Mouse (Mus musculus) liver, embryonic 13.5 days (tissue): ENCODE data around the gene Zfp119a. TPM values are rescaled to one million over a fixed set of nuclear protein-coding genes. Genes with fewer than 3 reads are reported as not detected.
"Not testable (repeated sequence)": the region's sequence is repeated elsewhere in the genome, so short reads cannot be mapped to it uniquely, and the experiment has no call there.

Source experiments
- ATAC-seq: fragments of 200-750 bp; cut with Nextera tagmentation; 2 replicates; pipeline ENCODE4 v1.8.0; 2017; ENCODE audit warnings: low read depth, mild to moderate bottlenecking, moderate number of reproducible peaks, moderate library complexity
- DNase-seq: peaks from one replicate; pipeline ENCODE4 v3.0.0; 2022
- H3K27ac ChIP-seq: fragments of 300-500 bp; sonication (generic); 2 replicates; pipeline ENCODE4 v1.5.1; 2015; ENCODE audit warnings: moderate library complexity, mild to moderate bottlenecking, inconsistent platforms
- H3K27me3 ChIP-seq: fragments of 300-500 bp; sonication (generic); 2 replicates; pipeline ENCODE4 v1.6.1; 2015; ENCODE audit warnings: mild to moderate bottlenecking, inconsistent platforms
- H3K36me3 ChIP-seq: fragments of 300-500 bp; sonication (generic); 2 replicates; pipeline ENCODE4 v1.6.1; 2015; ENCODE audit warnings: mild to moderate bottlenecking, inconsistent platforms
- H3K4me1 ChIP-seq: fragments of 300-500 bp; sonication (generic); replicated peaks from 2 replicates; pipeline ENCODE4 v1.6.1; 2015; ENCODE audit warnings: inconsistent platforms
- H3K4me2 ChIP-seq: fragments of 300-500 bp; sonication (generic); 2 replicates; pipeline ENCODE4 v1.6.1; 2015; ENCODE audit warnings: inconsistent platforms, mild to moderate bottlenecking, moderate library complexity
- H3K4me3 ChIP-seq: fragments of 300-500 bp; sonication (generic); replicated peaks from 2 replicates; pipeline ENCODE4 v1.5.1; 2015; ENCODE audit warnings: mild to moderate bottlenecking, inconsistent platforms
- H3K9ac ChIP-seq: fragments of 300-500 bp; sonication (generic); 2 replicates; pipeline ENCODE4 v1.6.1; 2015; ENCODE audit warnings: mild to moderate bottlenecking, inconsistent platforms
- H3K9me3 ChIP-seq: fragments of 300-500 bp; sonication (generic); replicated peaks from 2 replicates; pipeline ENCODE4 v1.6.1; 2016; ENCODE audit warnings: inconsistent platforms
- WGBS: fragments of 180-500 bp; shearing (Covaris S2); methylation state at CpG from one replicate; pipeline ENCODE4 v1.1.7; 2015; ENCODE audit not compliant: insufficient replicate concordance; 5-methylcytosine and 5-hydroxymethylcytosine counted together
- polyA plus RNA-seq: library from polyadenylated mRNA; unstranded; fragments of >200 nt; fragmentation: Nextera tagmentation; extraction: Ambion mirVana; gene quantifications from 2 replicates; pipeline ENCODE4 v1.2.1, GENCODE M21; 2015

The Zfp119a gene
- 2.1 and 3.1 TPM in 2 replicates for polyA plus RNA-seq

- peak; percentile 78 for DNase-seq
- H3K36me3 ChIP-seq, H3K9me3 ChIP-seq, H3K27me3 ChIP-seq: not testable (repeated sequence)
- H3K4me2 ChIP-seq = peak within 1 kb of the TSS; percentile 65
- WGBS = under 1% methylated on average over 43 of the region's 53 CpGs
- peak within 1 kb of the TSS; percentile 69 for H3K27ac ChIP-seq
- H3K4me3 ChIP-seq = peak within 1 kb of the TSS; percentile 64
- peak; percentile 98 for ATAC-seq
- peaks cover 19% of the 10 kb centered on the region for H3K4me1 ChIP-seq
- peak within 1 kb of the TSS; percentile 69 for H3K9ac ChIP-seq
Observed at GRCm38 (mm10) chr17:55878636-55879369, at the start of gene Zfp119a. Gene Zfp119a, minus strand, starts transcription at chr17:55878930.

- Histone ChIP-seq H3K4me3 (no peak overlapping the region), H3K4me1 (peaks cover 3% of the 10 kb centered on the region; the same call in 1 of the 2 replicates), H3K4me2 (no peak overlapping the region), H3K36me3 (no peaks in the 10 kb centered on the region), H3K27me3 (no peaks in the 10 kb centered on the region), H3K9me3 (no peaks in the 10 kb centered on the region), H3K9ac (no peak overlapping the region), H3K27ac (no peak overlapping the region)
- DNase-seq (no peak), ATAC-seq (peak; percentile 63)
Observed at GRCm38 (mm10) chr17:55906669-55907068, 27.9 kb upstream of the Zfp119a start.

- 57% methylated on average over 6 of the region's 6 CpGs for WGBS
- peaks cover 3% of the 10 kb centered on the region; the same call in 1 of the 2 replicates for H3K4me1 ChIP-seq
- no peak for ATAC-seq
- H3K27me3 ChIP-seq = no peaks in the 10 kb centered on the region
- H3K36me3 ChIP-seq = no peaks in the 10 kb centered on the region
- H3K4me3 ChIP-seq = no peak overlapping the region
- H3K9ac ChIP-seq = no peak overlapping the region
- peak overlapping the region; percentile 18 for H3K27ac ChIP-seq
- H3K9me3 ChIP-seq = 0 out of 2 replicates have a peak, but pooled peaks cover 2% of the 10 kb centered on the region
- no peak for DNase-seq
- no peak overlapping the region for H3K4me2 ChIP-seq
Observed at GRCm38 (mm10) chr17:55904131-55904530, 25.4 kb upstream of the Zfp119a start.

- Histone ChIP-seq H3K27ac (no peak overlapping the region), H3K9ac (no peak overlapping the region), H3K9me3 (0 out of 2 replicates have a peak, but pooled peaks cover 2% of the 10 kb centered on the region), H3K36me3 (0 out of 2 replicates have a peak, but pooled peaks cover 3% of the 10 kb centered on the region), H3K27me3 (no peaks in the 10 kb centered on the region), H3K4me3 (no peak overlapping the region), H3K4me1 (peaks cover 3% of the 10 kb centered on the region; the same call in 1 of the 2 replicates), H3K4me2 (no peak overlapping the region)
- WGBS = 52% methylated on average over 1 of the region's 1 CpGs
- DNase-seq (no peak), ATAC-seq (no peak)
Observed at GRCm38 (mm10) chr17:55903687-55904086, 25.0 kb upstream of the Zfp119a start.

- H3K4me2 ChIP-seq = no peak overlapping the region
- H3K9ac ChIP-seq = no peak overlapping the region
- ATAC-seq (no peak), DNase-seq (no peak)
- H3K27ac ChIP-seq = no peak overlapping the region
- H3K9me3 ChIP-seq = peaks cover 2% of the 10 kb centered on the region; the same call in 1 of the 2 replicates
- peaks cover 3% of the 10 kb centered on the region; the same call in 1 of the 2 replicates for H3K4me1 ChIP-seq
- no peak overlapping the region for H3K4me3 ChIP-seq
- no peaks in the 10 kb centered on the region for H3K27me3 ChIP-seq
- H3K36me3 ChIP-seq = peaks cover 8% of the 10 kb centered on the region
- 40% methylated on average over 2 of the region's 2 CpGs for WGBS
Observed at GRCm38 (mm10) chr17:55903087-55903486, 24.4 kb upstream of the Zfp119a start.

- Histone ChIP-seq H3K4me1 (peaks cover 14% of the 10 kb centered on the region), H3K9ac (peak overlapping the region; percentile 72), H3K4me3 (peak overlapping the region; percentile 64), H3K27ac (peak overlapping the region; percentile 83), H3K36me3 (peaks cover 19% of the 10 kb centered on the region), H3K4me2 (peak overlapping the region; percentile 67)
- not testable (repeated sequence) for ATAC-seq, DNase-seq, H3K9me3 ChIP-seq, H3K27me3 ChIP-seq
- 7% methylated on average over 6 of the region's 8 CpGs for WGBS
Observed at GRCm38 (mm10) chr17:55892406-55892955, 13.8 kb upstream of the Zfp119a start.

- H3K4me1 ChIP-seq = peaks cover under 1% of the 10 kb centered on the region
- no peak for ATAC-seq
Observed at GRCm38 (mm10) chr17:55884912-55885311, 6.2 kb upstream of the Zfp119a start.

GRCm38 (mm10) chr17:55883631-55884030 is 4.9 kb upstream of the Zfp119a start:
- DNase-seq (no peak), ATAC-seq (no peak)
- peaks cover 6% of the 10 kb centered on the region for H3K4me1 ChIP-seq
- no peak overlapping the region for H3K27ac ChIP-seq
- no peak overlapping the region for H3K4me2 ChIP-seq
- H3K9me3 ChIP-seq = no peaks in the 10 kb centered on the region
- no peak overlapping the region for H3K9ac ChIP-seq
- H3K36me3 ChIP-seq = no peaks in the 10 kb centered on the region
- peaks cover 18% of the 10 kb centered on the region for H3K27me3 ChIP-seq
- 41% methylated on average over 2 of the region's 2 CpGs for WGBS
- no peak overlapping the region for H3K4me3 ChIP-seq

More at GRCm38 (mm10) chr17:55884912-55885311, 6.2 kb upstream of the Zfp119a start:
- Histone ChIP-seq H3K4me3 (no peak overlapping the region), H3K4me2 (no peak overlapping the region), H3K9me3 (no peaks in the 10 kb centered on the region), H3K27me3 (peaks cover 21% of the 10 kb centered on the region), H3K36me3 (no peaks in the 10 kb centered on the region), H3K9ac (no peak overlapping the region), H3K27ac (no peak overlapping the region)
- 38% methylated on average over 2 of the region's 2 CpGs for WGBS
- no peak for DNase-seq

GRCm38 (mm10) chr17:55878282-55878635 is 471 bp downstream of the Zfp119a start:
- H3K9me3 ChIP-seq, H3K36me3 ChIP-seq, DNase-seq, ATAC-seq, H3K27me3 ChIP-seq: not testable (repeated sequence)
- Histone ChIP-seq H3K4me2 (peak overlapping the region; percentile 65), H3K27ac (peak overlapping the region; percentile 44), H3K9ac (peak overlapping the region; percentile 69), H3K4me3 (peak overlapping the region; percentile 64), H3K4me1 (peaks cover 19% of the 10 kb centered on the region)
- WGBS = 2% methylated on average over 7 of the region's 8 CpGs

GRCm38 (mm10) chr17:55877184-55877583 is 1.5 kb downstream of the Zfp119a start:
- H3K9ac ChIP-seq = no peak overlapping the region
- H3K27me3 ChIP-seq = 0 out of 2 replicates have a peak, but pooled peaks cover 3% of the 10 kb centered on the region
- 81% methylated on average over 4 of the region's 4 CpGs for WGBS
- no peaks in the 10 kb centered on the region for H3K9me3 ChIP-seq
- no peak overlapping the region for H3K27ac ChIP-seq
- H3K4me2 ChIP-seq = no peak overlapping the region
- DNase-seq = no peak
- no peaks in the 10 kb centered on the region for H3K36me3 ChIP-seq
- H3K4me3 ChIP-seq = no peak overlapping the region
- ATAC-seq = no peak
- H3K4me1 ChIP-seq = peaks cover 19% of the 10 kb centered on the region

GRCm38 (mm10) chr17:55843067-55843466 is 35.7 kb downstream of the Zfp119a start:
- no peak for DNase-seq

More at GRCm38 (mm10) chr17:55843067-55843466, 35.7 kb downstream of the Zfp119a start:
- Histone ChIP-seq H3K27ac (no peak overlapping the region), H3K9ac (no peak overlapping the region), H3K27me3 (no peaks in the 10 kb centered on the region), H3K4me2 (no peak overlapping the region), H3K4me3 (no peak overlapping the region), H3K9me3 (no peaks in the 10 kb centered on the region), H3K4me1 (no peaks in the 10 kb centered on the region), H3K36me3 (no peaks in the 10 kb centered on the region)
- WGBS = 74% methylated on average over 4 of the region's 4 CpGs
- ATAC-seq = no peak
